Mouse (Mus musculus) megakaryocyte, embryonic 14.5 days (primary cell): ENCODE measurements around the gene Nrros.

Experiments used
- FLI1 ChIP-seq: IDR thresholded peaks from 2 replicates; pipeline ENCODE4 v1.6.1; 2012; ENCODE audit warnings: low read length, inconsistent platforms, mixed read lengths
- GATA1 ChIP-seq: IDR thresholded peaks from 3 replicates; pipeline ENCODE4 v1.6.1; 2012; ENCODE audit warnings: mixed read lengths, low read length, inconsistent platforms, borderline replicate concordance

GRCm38 (mm10) chr16:32175029-32175428 is 9.6 kb upstream of the Nrros start:
- TF ChIP-seq GATA1 (no peak), FLI1 (no peak)
